Mouse (Mus musculus) urinary bladder, postnatal 10 days (tissue): ENCODE data around the gene Usp1.
"Not testable (repeated sequence)": the region's sequence is repeated elsewhere in the genome, so short reads cannot be mapped to it uniquely, and the experiment has no call there.

Experiments used
- DNase-seq: peaks from one replicate; pipeline ENCODE4 v3.0.0; 2022; ENCODE audit warnings: low spot score

Usp1 gene

GRCm38 (mm10) chr4:98923568-98924070 is at the start of gene Usp1:
Usp1 (plus strand) TSS chr4:98923810.
- peak; percentile 26 for DNase-seq

- no peak for DNase-seq
Measured at GRCm38 (mm10) chr4:98882706-98883105, 40.9 kb upstream of the Usp1 start.

- no peak for DNase-seq
Measured at GRCm38 (mm10) chr4:98886377-98886776, 37.2 kb upstream of the Usp1 start.

- no peak for DNase-seq
Measured at GRCm38 (mm10) chr4:98887148-98887547, 36.5 kb upstream of the Usp1 start.

GRCm38 (mm10) chr4:98910246-98910645 is 13.4 kb upstream of the Usp1 start:
- DNase-seq: no peak

- no peak for DNase-seq
Measured at GRCm38 (mm10) chr4:98917724-98918123, 5.9 kb upstream of the Usp1 start.

GRCm38 (mm10) chr4:98918204-98918603 is 5.4 kb upstream of the Usp1 start:
- DNase-seq: no peak

GRCm38 (mm10) chr4:98920896-98921295 is 2.7 kb upstream of the Usp1 start:
- no peak for DNase-seq

GRCm38 (mm10) chr4:98922061-98922642 is 1.5 kb upstream of the Usp1 start:
- no peak for DNase-seq

GRCm38 (mm10) chr4:98922643-98923567 is 705 bp upstream of the Usp1 start:
- DNase-seq: peak; percentile 83

GRCm38 (mm10) chr4:98924071-98924905 is 678 bp downstream of the Usp1 start:
- DNase-seq: peak; percentile 29

- no peak for DNase-seq
Measured at GRCm38 (mm10) chr4:98924906-98925178, 1.2 kb downstream of the Usp1 start.

GRCm38 (mm10) chr4:98925250-98925781 is 1.7 kb downstream of the Usp1 start:
- no peak for DNase-seq

- no peak for DNase-seq
Measured at GRCm38 (mm10) chr4:98936036-98936435, 12.4 kb downstream of the Usp1 start.

GRCm38 (mm10) chr4:98938210-98938609 is 14.6 kb downstream of the Usp1 start:
- not testable (repeated sequence) for DNase-seq

GRCm38 (mm10) chr4:98950563-98950962 is 27.0 kb downstream of the Usp1 start:
- no peak for DNase-seq

- no peak for DNase-seq
Measured at GRCm38 (mm10) chr4:98955986-98956385, 32.4 kb downstream of the Usp1 start.

GRCm38 (mm10) chr4:98960243-98960642 is 36.6 kb downstream of the Usp1 start:
- DNase-seq: no peak

- DNase-seq: no peak
Measured at GRCm38 (mm10) chr4:98969946-98970345, 46.3 kb downstream of the Usp1 start.

- no peak for DNase-seq
Measured at GRCm38 (mm10) chr4:98975741-98976140, 52.1 kb downstream of the Usp1 start.

- not testable (repeated sequence) for DNase-seq
Measured at GRCm38 (mm10) chr4:98978288-98978687, 54.7 kb downstream of the Usp1 start.

- no peak for DNase-seq
Measured at GRCm38 (mm10) chr4:98978693-98979092, 55.1 kb downstream of the Usp1 start.
